Mouse (Mus musculus) neural tube, embryonic 14.5 days (tissue): ENCODE measurements around the gene Zkscan5. TPM values are rescaled to one million over a fixed set of nuclear protein-coding genes. Genes with fewer than 3 reads are reported as not detected.
"Not testable (repeated sequence)": the region's sequence is repeated elsewhere in the genome, so short reads cannot be mapped to it uniquely, and the experiment has no call there.

Experiments used
- ATAC-seq: fragments of 200-750 bp; cut with Nextera tagmentation; 2 replicates; pipeline ENCODE4 v1.8.0; 2017; ENCODE audit warnings: low read depth, mild to moderate bottlenecking, moderate TSS enrichment, moderate library complexity
- H3K27ac ChIP-seq: fragments of 300-500 bp; sonication (generic); 2 replicates; pipeline ENCODE4 v1.5.1; 2014; ENCODE audit warnings: low read depth, mild to moderate bottlenecking, control low read depth, low read length, moderate library complexity, mixed read lengths
- H3K27me3 ChIP-seq: fragments of 300-500 bp; sonication (generic); 2 replicates; pipeline ENCODE4 v1.6.1; 2014; ENCODE audit warnings: low read length; ENCODE audit not compliant: control insufficient read depth, insufficient read depth
- H3K36me3 ChIP-seq: fragments of 300-500 bp; sonication (generic); 2 replicates; pipeline ENCODE4 v1.6.1; 2014; ENCODE audit warnings: low read length, mixed read lengths; ENCODE audit not compliant: control insufficient read depth, insufficient read depth
- H3K4me1 ChIP-seq: fragments of 300-500 bp; sonication (generic); 2 replicates; pipeline ENCODE4 v1.6.1; 2014; ENCODE audit warnings: low read length; ENCODE audit not compliant: control insufficient read depth, insufficient read depth
- H3K4me2 ChIP-seq: fragments of 300-500 bp; sonication (generic); 2 replicates; pipeline ENCODE4 v1.6.1; 2014; ENCODE audit warnings: mild to moderate bottlenecking, low read depth, low read length, control low read depth
- H3K4me3 ChIP-seq: fragments of 300-500 bp; sonication (generic); 2 replicates; pipeline ENCODE4 v1.5.1; 2014; ENCODE audit warnings: low read depth, low read length, control low read depth, mixed read lengths
- H3K9ac ChIP-seq: fragments of 300-500 bp; sonication (generic); replicated peaks from 2 replicates; pipeline ENCODE4 v1.6.1; 2014; ENCODE audit warnings: low read depth, mild to moderate bottlenecking, control low read depth, low read length, mixed read lengths
- H3K9me3 ChIP-seq: fragments of 300-500 bp; sonication (generic); 2 replicates; pipeline ENCODE4 v1.6.1; 2016; ENCODE audit warnings: low read length; ENCODE audit not compliant: control insufficient read depth
- WGBS: fragments of 180-500 bp; shearing (Covaris S2); extraction: QIAGEN DNeasy Blood & Tissue Kit; methylation state at CpG from one replicate; pipeline ENCODE4 v1.1.7; 2014; 5-methylcytosine and 5-hydroxymethylcytosine counted together
- polyA plus RNA-seq: library from polyadenylated mRNA; unstranded; fragments of >200 nt; fragmentation: Nextera tagmentation; extraction: Ambion mirVana; gene quantifications from 2 replicates; pipeline ENCODE4 v1.2.1, GENCODE M21; 2014

Zkscan5 gene
- polyA plus RNA-seq, 1 experiment from 2014 or later, result 13.5 TPM

- Histone ChIP-seq H3K9me3 (no peaks in the 10 kb centered on the region), H3K4me2 (no peak overlapping the region), H3K9ac (no peak overlapping the region), H3K27ac (no peak overlapping the region), H3K4me1 (peaks cover 9% of the 10 kb centered on the region; the same call in 1 of the 2 replicates), H3K36me3 (no peaks in the 10 kb centered on the region), H3K4me3 (no peak overlapping the region), H3K27me3 (no peaks in the 10 kb centered on the region)
- WGBS, result 97% methylated on average over 6 of the region's 6 CpGs
- ATAC-seq, result no peak
These were observed 3.0 kb downstream of the Zkscan5 start for GRCm38 (mm10) chr5:145207385-145207784.

DNA sequence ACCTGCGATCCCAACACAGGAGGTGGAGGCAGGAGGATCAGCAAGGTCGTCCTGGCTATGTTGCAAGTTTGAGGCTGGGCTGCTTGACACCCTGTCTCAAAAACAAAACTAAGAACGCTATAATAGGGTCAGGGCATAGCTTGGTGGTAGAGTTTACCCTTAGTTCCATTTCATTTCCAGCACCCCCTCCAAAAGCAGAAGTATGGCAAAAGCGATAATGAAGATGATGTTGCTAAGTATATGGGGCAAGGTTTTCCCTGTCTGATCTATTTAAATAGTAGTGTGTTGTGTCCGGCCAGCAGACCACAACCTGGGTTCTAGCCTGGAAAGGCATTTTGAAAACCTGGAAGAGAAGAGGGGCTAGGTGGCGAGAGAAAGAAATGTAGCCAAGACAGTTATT is 3.6 kb downstream of the Zkscan5 start:
- no peaks in the 10 kb centered on the region for H3K9me3 ChIP-seq
- H3K4me3 ChIP-seq, result no peak overlapping the region
- H3K27ac ChIP-seq, result no peak overlapping the region
- no peak overlapping the region for H3K9ac ChIP-seq
- 89% methylated on average over 6 of the region's 6 CpGs for WGBS
- no peak overlapping the region for H3K4me2 ChIP-seq
- no peak for ATAC-seq
- no peaks in the 10 kb centered on the region for H3K36me3 ChIP-seq
- H3K4me1 ChIP-seq, result peaks cover 9% of the 10 kb centered on the region; the same call in 1 of the 2 replicates
- H3K27me3 ChIP-seq, result no peaks in the 10 kb centered on the region

DNA sequence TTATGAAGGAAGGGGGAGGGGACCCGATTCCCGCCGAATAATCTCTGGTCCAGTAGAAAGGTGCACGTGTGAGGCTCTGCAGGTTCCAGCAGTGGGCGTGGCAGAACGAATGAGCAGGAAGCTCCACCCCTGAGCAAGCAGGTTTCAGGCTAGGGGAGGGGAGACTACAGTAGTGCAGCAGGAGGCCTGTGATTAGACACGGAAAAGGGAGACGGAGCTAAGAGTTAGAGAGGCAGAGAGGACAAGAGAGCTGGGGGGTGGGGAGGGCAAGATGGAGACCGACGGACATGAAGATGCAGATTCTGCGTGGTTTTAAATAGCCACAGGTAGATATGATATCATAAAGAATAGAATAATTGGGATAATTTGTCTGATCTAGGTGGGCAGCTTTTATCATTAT is 4.0 kb downstream of the Zkscan5 start:
- not testable (repeated sequence) for H3K27me3 ChIP-seq, H3K36me3 ChIP-seq, ATAC-seq, H3K4me1 ChIP-seq, H3K4me3 ChIP-seq, H3K9me3 ChIP-seq, H3K27ac ChIP-seq, H3K4me2 ChIP-seq, H3K9ac ChIP-seq
- 42% methylated on average over 11 of the region's 11 CpGs for WGBS

GRCm38 (mm10) chr5:145211340-145211739 is 7.0 kb downstream of the Zkscan5 start:
- Histone ChIP-seq H3K4me3 (no peak overlapping the region), H3K9me3 (no peaks in the 10 kb centered on the region), H3K27me3 (no peaks in the 10 kb centered on the region), H3K4me2 (no peak overlapping the region), H3K36me3 (no peaks in the 10 kb centered on the region), H3K4me1 (no peaks in the 10 kb centered on the region), H3K9ac (no peak overlapping the region), H3K27ac (no peak overlapping the region)
- 96% methylated on average over 4 of the region's 4 CpGs for WGBS
- no peak for ATAC-seq

DNA sequence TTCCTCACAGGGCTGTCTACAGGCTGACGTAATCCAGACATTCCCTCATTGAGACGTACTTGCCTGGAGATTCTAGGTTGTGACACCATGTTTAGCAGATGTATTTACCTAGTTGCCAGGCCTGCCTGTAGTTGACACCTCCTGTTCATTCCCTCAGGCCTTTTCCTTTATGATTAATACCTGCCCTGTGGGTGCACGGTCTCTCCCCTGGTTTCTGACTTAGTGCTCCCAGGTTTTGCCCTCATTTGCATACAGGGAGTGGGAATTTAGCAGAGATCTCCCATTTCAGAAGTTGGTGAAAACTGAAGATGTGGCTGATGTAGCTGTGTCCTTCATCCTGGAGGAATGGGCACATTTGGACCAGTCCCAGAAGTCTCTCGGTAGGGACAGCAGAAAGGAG is 7.9 kb downstream of the Zkscan5 start:
- H3K27me3 ChIP-seq, result no peaks in the 10 kb centered on the region
- H3K27ac ChIP-seq, result no peak overlapping the region
- no peaks in the 10 kb centered on the region for H3K9me3 ChIP-seq
- no peaks in the 10 kb centered on the region for H3K4me1 ChIP-seq
- no peak overlapping the region for H3K9ac ChIP-seq
- no peak for ATAC-seq
- H3K36me3 ChIP-seq, result no peaks in the 10 kb centered on the region
- WGBS, result 97% methylated on average over 4 of the region's 4 CpGs
- no peak overlapping the region for H3K4me3 ChIP-seq
- H3K4me2 ChIP-seq, result no peak overlapping the region

DNA sequence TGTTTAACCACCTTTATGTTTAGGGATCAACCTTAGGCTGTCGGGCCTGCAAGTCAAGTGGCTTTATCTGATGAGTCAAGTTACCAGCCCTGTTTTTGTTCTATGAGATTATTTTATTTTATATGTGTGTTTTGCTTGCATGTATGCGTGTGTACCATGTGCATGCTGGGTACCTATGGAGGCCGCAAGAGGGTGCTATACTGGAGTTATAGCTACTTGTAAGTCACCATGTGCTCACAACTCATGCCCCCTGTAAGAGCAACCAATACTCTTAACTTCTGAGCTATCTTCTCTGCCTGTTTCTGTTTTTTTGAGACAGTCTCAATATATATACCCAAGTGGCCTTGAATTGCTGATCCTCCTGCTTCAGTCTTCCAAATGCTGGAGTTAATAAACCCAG is 9.1 kb downstream of the Zkscan5 start:
- Histone ChIP-seq H3K27me3 (no peaks in the 10 kb centered on the region), H3K36me3 (no peaks in the 10 kb centered on the region), H3K9me3 (no peaks in the 10 kb centered on the region), H3K9ac (no peak overlapping the region), H3K4me3 (no peak overlapping the region), H3K4me1 (no peaks in the 10 kb centered on the region), H3K27ac (no peak overlapping the region), H3K4me2 (no peak overlapping the region)
- 91% methylated on average over 3 of the region's 3 CpGs for WGBS
- ATAC-seq, result no peak

GRCm38 (mm10) chr5:145214679-145215078 is 10.3 kb downstream of the Zkscan5 start:
- H3K36me3 ChIP-seq, result peaks cover 3% of the 10 kb centered on the region; the same call in 1 of the 2 replicates
- no peak overlapping the region for H3K4me2 ChIP-seq
- WGBS, result 71% methylated on average over 4 of the region's 4 CpGs
- H3K27ac ChIP-seq, result no peak overlapping the region
- no peak overlapping the region for H3K4me3 ChIP-seq
- no peak for ATAC-seq
- no peaks in the 10 kb centered on the region for H3K4me1 ChIP-seq
- no peaks in the 10 kb centered on the region for H3K9me3 ChIP-seq
- no peak overlapping the region for H3K9ac ChIP-seq
- H3K27me3 ChIP-seq, result no peaks in the 10 kb centered on the region

DNA sequence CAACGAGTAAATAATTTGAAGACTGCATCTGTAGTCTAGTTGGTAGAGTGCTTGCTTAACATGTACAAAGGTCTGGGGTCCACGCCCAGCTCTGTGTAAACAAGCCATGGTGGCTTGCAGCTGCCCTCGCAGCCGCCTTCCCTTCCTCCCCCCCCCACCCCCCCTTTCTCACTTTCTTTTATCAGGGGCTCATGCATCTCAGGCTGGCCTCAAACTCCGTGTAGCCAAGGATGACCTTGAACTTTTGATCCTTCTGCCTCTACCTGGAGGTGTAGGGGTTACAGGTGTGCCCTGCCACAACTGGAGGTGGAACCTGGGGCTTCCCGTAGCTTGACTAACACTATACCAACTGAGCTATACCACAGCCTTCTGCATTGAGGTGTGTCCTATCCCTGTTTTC is 13.4 kb downstream of the Zkscan5 start:
- Histone ChIP-seq H3K27ac (no peak overlapping the region), H3K9me3 (no peaks in the 10 kb centered on the region), H3K4me1 (no peaks in the 10 kb centered on the region), H3K36me3 (peaks cover 25% of the 10 kb centered on the region), H3K4me3 (no peak overlapping the region), H3K4me2 (no peak overlapping the region), H3K9ac (no peak overlapping the region), H3K27me3 (no peaks in the 10 kb centered on the region)
- no peak for ATAC-seq
- WGBS, result 88% methylated on average over 6 of the region's 6 CpGs

GRCm38 (mm10) chr5:145218206-145218605 is 13.8 kb downstream of the Zkscan5 start:
- H3K4me2 ChIP-seq, result no peak overlapping the region
- no peak overlapping the region for H3K4me3 ChIP-seq
- no peaks in the 10 kb centered on the region for H3K27me3 ChIP-seq
- H3K9me3 ChIP-seq, result no peaks in the 10 kb centered on the region
- no peak for ATAC-seq
- H3K36me3 ChIP-seq, result peaks cover 25% of the 10 kb centered on the region
- H3K4me1 ChIP-seq, result no peaks in the 10 kb centered on the region
- 96% methylated on average over 21 of the region's 21 CpGs for WGBS
- H3K9ac ChIP-seq, result no peak overlapping the region
- no peak overlapping the region for H3K27ac ChIP-seq

GRCm38 (mm10) chr5:145218671-145219070 is 14.3 kb downstream of the Zkscan5 start:
- H3K4me1 ChIP-seq, result no peaks in the 10 kb centered on the region
- H3K27me3 ChIP-seq, result no peaks in the 10 kb centered on the region
- H3K36me3 ChIP-seq, result peaks cover 25% of the 10 kb centered on the region
- WGBS, result 94% methylated on average over 20 of the region's 20 CpGs
- no peak overlapping the region for H3K4me3 ChIP-seq
- H3K4me2 ChIP-seq, result no peak overlapping the region
- H3K9ac ChIP-seq, result no peak overlapping the region
- no peak for ATAC-seq
- no peak overlapping the region for H3K27ac ChIP-seq
- no peaks in the 10 kb centered on the region for H3K9me3 ChIP-seq
